Comparison of ENCODE assay signal across 16 mouse cellular contexts in genomic region chr11:120248899-120249298, GRCm38 (mm10). TPM values are rescaled to one million over a fixed set of nuclear protein-coding genes. Genes with fewer than 3 reads are reported as not detected.
A peak's percentile ranks its signal among the peaks of the same experiment; 100 is the strongest.
DNase-seq lines count a peak whose midpoint lies in the region; ATAC-seq and TF ChIP-seq lines count a peak whose summit lies in the region.
"Had no signal": no experiment of that assay in that cellular context is flagged by ENCODE, and none has a peak within 500 bp of the region (broad histone marks: within the 10 kb centered on the region; RNA-seq: fewer than 3 reads in every experiment).

No protein-coding gene starts in this region.

- DNase-seq in cerebellum, postnatal 10 days, result peak; percentile 40 to 60
- DNase-seq in cerebellum, postnatal 36 days, result no peak
- no peak for DNase-seq in heart, postnatal 0 days (ENCODE audit: low spot score)
- no peak for DNase-seq in heart, postnatal 25 days (ENCODE audit: low spot score)
- DNase-seq in lung, postnatal 14 days, result no peak
- DNase-seq in fat pad, adult 2 months (ENCODE audit: extremely low read depth, low read depth, low spot score), result peak; percentile 61
- DNase-seq: gastrocnemius, postnatal 10 days; layer of hippocampus, postnatal 36 days; left cerebral cortex, postnatal 4 days; liver, embryonic 13.5 days; lung, postnatal 4 days; thymus, postnatal 25 days had no signal

- TF ChIP-seq EP300 in heart, postnatal 0 days (IDR thresholded peaks at IDR 0.05; ENCODE audit: low read depth), result no peak

- 73% methylated on average over 6 of the region's 6 CpGs for WGBS in heart, postnatal 0 days
- whole genome bisulfite sequencing in lung, embryonic 15.5 days, result 76% methylated on average over 6 of the region's 6 CpGs

- no peak for ATAC-seq in heart, postnatal 0 days (ENCODE audit: insufficient read depth, low read depth)
- ATAC-seq in lung, embryonic 15.5 days (ENCODE audit: borderline replicate concordance, extremely low read depth, low FRiP score, low TSS enrichment), result no peak
- ATAC-seq: inflammation-experienced regulatory T-cells, adult 6 months; midbrain, embryonic 13.5 days had no signal

- H3K27ac ChIP-seq in heart, postnatal 0 days (ENCODE audit: low read depth), result peak overlapping the region; percentile 38; the same call in 1 of the 2 replicates
- peak overlapping the region; percentile 56 for H3K27ac ChIP-seq in lung, embryonic 15.5 days
- H3K27ac ChIP-seq: midbrain, embryonic 13.5 days had no signal

- no peak overlapping the region; the same call in 1 of the 2 replicates for H3K9ac ChIP-seq in heart, postnatal 0 days (replicated peaks; ENCODE audit: low read depth, low read length)
- H3K9ac ChIP-seq in lung, embryonic 15.5 days, result no peak overlapping the region
- H3K9ac ChIP-seq: liver, embryonic 13.5 days had no signal

- no peak for TF ChIP-seq CTCF in heart, postnatal 0 days (IDR thresholded peaks at IDR 0.05; ENCODE audit: low read depth)

- intact Hi-C loops in heart, postnatal 25 days (cut with DNase I), result no loop called here

- H3K4me2 ChIP-seq in heart, postnatal 0 days (ENCODE audit: low read depth, low read length), result no peak overlapping the region
- no peak overlapping the region for H3K4me2 ChIP-seq in lung, embryonic 15.5 days
- H3K4me2 ChIP-seq: liver, embryonic 13.5 days; midbrain, embryonic 13.5 days had no signal

- no peaks in the 10 kb centered on the region for H3K9me3 ChIP-seq in heart, postnatal 0 days (replicated peaks; ENCODE audit: control insufficient read depth, low read length)
- no peaks in the 10 kb centered on the region for H3K9me3 ChIP-seq in lung, embryonic 15.5 days
- H3K9me3 ChIP-seq: liver, embryonic 13.5 days; midbrain, embryonic 13.5 days had no signal

- H3K27me3 ChIP-seq in heart, postnatal 0 days (ENCODE audit: control insufficient read depth, insufficient read depth, low read length), result no peaks in the 10 kb centered on the region
- no peaks in the 10 kb centered on the region for H3K27me3 ChIP-seq in lung, embryonic 15.5 days
- H3K27me3 ChIP-seq: liver, embryonic 13.5 days; midbrain, embryonic 13.5 days had no signal

- peaks cover 51% of the 10 kb centered on the region for H3K4me1 ChIP-seq in heart, postnatal 0 days (ENCODE audit: control insufficient read depth, insufficient read depth)
- H3K4me1 ChIP-seq in lung, embryonic 15.5 days, result peaks cover 87% of the 10 kb centered on the region

- no peak overlapping the region for H3K4me3 ChIP-seq in heart, postnatal 0 days (ENCODE audit: low read depth, low read length)
- H3K4me3 ChIP-seq in lung, embryonic 15.5 days, result no peak overlapping the region
- H3K4me3 ChIP-seq: erythroblast, embryonic 14.5 days; liver, embryonic 13.5 days; midbrain, embryonic 13.5 days had no signal

- H3K36me3 ChIP-seq in heart, postnatal 0 days (replicated peaks; ENCODE audit: control insufficient read depth, insufficient read depth, low read length), result no peaks in the 10 kb centered on the region
- no peaks in the 10 kb centered on the region for H3K36me3 ChIP-seq in lung, embryonic 15.5 days
- H3K36me3 ChIP-seq: liver, embryonic 13.5 days had no signal

RNA-seq across cellular contexts. Expression of gene Bahcc1, which starts 16.2 kb away (rescaled TPM):
- 12.2 and 13.1 TPM in 2 replicates for total RNA-seq in heart, postnatal 0 days (2014; rRNA removed; ENCODE audit: low replicate concordance)
- 2.8 and 3.5 TPM in 2 replicates for polyA plus RNA-seq in heart, postnatal 0 days (2015; fragmentation: Nextera tagmentation; extraction: Ambion mirVana)
- total RNA-seq in heart, postnatal 25 days (2021), result 1 to 10 TPM; 7.8 to 8.3 TPM
- 8.7 and 9.2 TPM in 2 replicates for polyA plus RNA-seq in lung, embryonic 15.5 days (2015; fragmentation: Nextera tagmentation; extraction: Ambion mirVana)
- polyA plus RNA-seq: inflammation-experienced regulatory T-cells, adult 6 months had no signal

Comparison
In these comparisons a context has a peak if more than half of its experiments do, and no peak if none do; other contexts are left out.
1. DNase-seq: peak in cerebellum, postnatal 10 days (2 of 2) and fat pad, adult 2 months (single experiment); none in cerebellum, postnatal 36 days (0 of 2), heart, postnatal 0 days (single experiment), heart, postnatal 25 days (single experiment) and lung, postnatal 14 days (single experiment).